9 mouse cellular contexts compared by ENCODE assay signal in genomic region chr11:49108833-49109232, GRCm38 (mm10). TPM values are rescaled to one million over a fixed set of nuclear protein-coding genes. Genes with fewer than 3 reads are reported as not detected.
DNase-seq lines count a peak whose midpoint lies in the region; ATAC-seq lines count a peak whose summit lies in the region.
"Had no signal": no experiment of that assay in that cellular context is flagged by ENCODE, and none has a peak within 500 bp of the region (broad histone marks: within the 10 kb centered on the region; RNA-seq: fewer than 3 reads in every experiment).

No protein-coding gene starts in this region.

- no peak overlapping the region for H3K27ac ChIP-seq in forebrain, embryonic 14.5 days (ENCODE audit: low read depth, low read length)
- H3K27ac ChIP-seq in forebrain, embryonic 15.5 days (replicated peaks) = no peak overlapping the region

- H3K4me1 ChIP-seq in forebrain, embryonic 14.5 days (ENCODE audit: control insufficient read depth, insufficient read depth, low read length) = no peaks in the 10 kb centered on the region
- no peaks in the 10 kb centered on the region for H3K4me1 ChIP-seq in forebrain, embryonic 15.5 days

- H3K9ac ChIP-seq in forebrain, embryonic 14.5 days (ENCODE audit: low read length) = no peak overlapping the region
- no peak overlapping the region for H3K9ac ChIP-seq in forebrain, embryonic 15.5 days (replicated peaks)

- H3K9me3 ChIP-seq in forebrain, embryonic 14.5 days (replicated peaks; ENCODE audit: control insufficient read depth, low read length) = no peaks in the 10 kb centered on the region
- H3K9me3 ChIP-seq in forebrain, embryonic 15.5 days = no peaks in the 10 kb centered on the region

- H3K4me3 ChIP-seq in forebrain, embryonic 14.5 days (ENCODE audit: low read depth, low read length) = no peak overlapping the region
- H3K4me3 ChIP-seq in forebrain, embryonic 15.5 days = no peak overlapping the region
- H3K4me3 ChIP-seq: myocyte had no signal

- no peak overlapping the region for H3K4me2 ChIP-seq in forebrain, embryonic 14.5 days (ENCODE audit: low read length)
- no peak overlapping the region for H3K4me2 ChIP-seq in forebrain, embryonic 15.5 days (replicated peaks)

- WGBS in forebrain, embryonic 14.5 days = 33% methylated on average over 1 of the region's 1 CpGs
- 39% methylated on average over 1 of the region's 1 CpGs for WGBS in forebrain, embryonic 15.5 days

- DNase-seq in forebrain, embryonic 14.5 days (ENCODE audit: low spot score) = peak; percentile 37
- DNase-seq in lung, adult 18-20 months = peak; percentile 24 to 33
- DNase-seq in lung, postnatal 25 days (ENCODE audit: low spot score) = no peak
- peak; percentile 29 to 74 for DNase-seq in kidney, postnatal 36 days
- DNase-seq in testis, postnatal 10 days (ENCODE audit: low spot score) = peak; percentile 55
- DNase-seq in yolk sac, embryonic 10.5 days (ENCODE audit: low spot score) = no peak

- H3K36me3 ChIP-seq in forebrain, embryonic 14.5 days (ENCODE audit: control insufficient read depth, insufficient read depth, low read length) = no peaks in the 10 kb centered on the region
- H3K36me3 ChIP-seq in forebrain, embryonic 15.5 days = no peaks in the 10 kb centered on the region

- no peaks in the 10 kb centered on the region for H3K27me3 ChIP-seq in forebrain, embryonic 14.5 days (replicated peaks; ENCODE audit: control insufficient read depth, insufficient read depth, low read length)
- no peaks in the 10 kb centered on the region for H3K27me3 ChIP-seq in forebrain, embryonic 15.5 days

- ATAC-seq in forebrain, embryonic 14.5 days = no peak
- no peak for ATAC-seq in forebrain, embryonic 15.5 days (replicated peaks)
- peak; percentile 40 for ATAC-seq in activated CD4-positive, CD25-positive, alpha-beta regulatory T cell, adult 4 months

RNA-seq across cellular contexts. Expression of gene Olfr1396, which starts 5.8 kb away (rescaled TPM):
- polyA plus RNA-seq in forebrain, embryonic 14.5 days (2014; fragmentation: Nextera tagmentation; extraction: Ambion mirVana) = not detected in 2 replicates
- polyA plus RNA-seq in forebrain, embryonic 15.5 days (2015; fragmentation: Nextera tagmentation; extraction: Ambion mirVana) = not detected in 2 replicates
- polyA plus RNA-seq in activated CD4-positive, CD25-positive, alpha-beta regulatory T cell, adult 4 months (2017; shearing (Covaris generic)) = under 1 TPM; 0.15 to 0.37 TPM
- polyA plus RNA-seq: myocyte had no signal

RNA-seq across cellular contexts. Expression of gene Ifi47, which starts 32.4 kb away (rescaled TPM):
- polyA plus RNA-seq in forebrain, embryonic 14.5 days (2014; fragmentation: Nextera tagmentation; extraction: Ambion mirVana) = 0.58 and 0.70 TPM in 2 replicates
- 0.38 and 0.54 TPM in 2 replicates for polyA plus RNA-seq in forebrain, embryonic 15.5 days (2015; fragmentation: Nextera tagmentation; extraction: Ambion mirVana)
- 100 to 1,000 TPM; 399 to 513 TPM for polyA plus RNA-seq in activated CD4-positive, CD25-positive, alpha-beta regulatory T cell, adult 4 months (2017; shearing (Covaris generic))

RNA-seq across cellular contexts. Expression of gene Olfr1395, which starts 33.2 kb away (rescaled TPM):
- not detected in 2 replicates for polyA plus RNA-seq in forebrain, embryonic 14.5 days (2014; fragmentation: Nextera tagmentation; extraction: Ambion mirVana)
- not detected in 2 replicates for polyA plus RNA-seq in forebrain, embryonic 15.5 days (2015; fragmentation: Nextera tagmentation; extraction: Ambion mirVana)
- polyA plus RNA-seq in activated CD4-positive, CD25-positive, alpha-beta regulatory T cell, adult 4 months (2017; shearing (Covaris generic)) = under 1 TPM in 1 of 2 experiments, not detected in 1; 0.12 TPM
- polyA plus RNA-seq: myocyte had no signal

RNA-seq across cellular contexts. Expression of gene Tgtp2, which starts 44.8 kb away (rescaled TPM):
- 0.06 TPM in 1 of 2 replicates, not detected in the other for polyA plus RNA-seq in forebrain, embryonic 14.5 days (2014; fragmentation: Nextera tagmentation; extraction: Ambion mirVana)
- not detected in 2 replicates for polyA plus RNA-seq in forebrain, embryonic 15.5 days (2015; fragmentation: Nextera tagmentation; extraction: Ambion mirVana)
- 100 to 1,000 TPM; 351 to 409 TPM for polyA plus RNA-seq in activated CD4-positive, CD25-positive, alpha-beta regulatory T cell, adult 4 months (2017; shearing (Covaris generic))

RNA-seq across cellular contexts. Expression of gene Olfr1394, which starts 45.3 kb away (rescaled TPM):
- polyA plus RNA-seq in forebrain, embryonic 14.5 days (2014; fragmentation: Nextera tagmentation; extraction: Ambion mirVana) = not detected in 2 replicates
- polyA plus RNA-seq in forebrain, embryonic 15.5 days (2015; fragmentation: Nextera tagmentation; extraction: Ambion mirVana) = not detected in 2 replicates
- not detected for polyA plus RNA-seq in activated CD4-positive, CD25-positive, alpha-beta regulatory T cell, adult 4 months (2017; shearing (Covaris generic))
- polyA plus RNA-seq: myocyte had no signal

Comparison
In these comparisons a context has a peak if more than half of its experiments do, and no peak if none do; other contexts are left out.
1. DNase-seq: peak in forebrain, embryonic 14.5 days (single experiment), lung, adult 18-20 months (2 of 2), kidney, postnatal 36 days (2 of 2) and testis, postnatal 10 days (single experiment); none in lung, postnatal 25 days (single experiment) and yolk sac, embryonic 10.5 days (single experiment).
2. RNA of gene Ifi47, which starts 32.4 kb away (polyA plus RNA-seq): 399 to 513 TPM in activated CD4-positive, CD25-positive, alpha-beta regulatory T cell, adult 4 months; 0.58 to 0.70 TPM in forebrain, embryonic 14.5 days and 0.38 to 0.54 TPM in forebrain, embryonic 15.5 days; every median in the first group is over 100 times any median in the second.